Comparison of ENCODE assay signal across 21 mouse cellular contexts in the genomic region with DNA sequence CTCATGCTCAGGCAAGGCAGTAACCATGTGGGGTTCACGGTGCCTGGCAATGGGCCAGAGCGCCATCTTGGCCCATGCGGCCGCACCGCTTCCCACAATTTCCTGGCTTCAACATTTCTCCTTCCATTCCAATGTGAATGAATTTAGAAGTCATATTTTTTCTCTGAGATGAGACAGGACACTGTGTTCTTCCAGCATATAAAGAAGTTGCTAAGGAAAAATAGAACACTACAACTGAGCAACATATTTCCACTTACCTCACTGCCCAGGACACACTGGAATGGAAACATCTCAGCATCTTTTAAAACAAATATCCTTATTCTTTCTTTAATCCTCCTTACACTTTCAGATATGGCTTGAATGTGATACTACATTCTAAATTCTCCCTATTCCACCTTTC.
"Had no signal": no experiment of that assay in that cellular context is flagged by ENCODE, and none has a peak within 500 bp of the region (broad histone marks: within the 10 kb centered on the region; RNA-seq: fewer than 3 reads in every experiment).

No protein-coding gene starts in this region.

- H3K4me3 ChIP-seq: intestine, embryonic 15.5 days; limb, embryonic 10.5 days; limb, embryonic 13.5 days; liver, embryonic 12.5 days; liver, embryonic 15.5 days; lung, embryonic 15.5 days; megakaryocyte, embryonic 14.5 days; midbrain, embryonic 10.5 days; midbrain, embryonic 13.5 days; myocyte; neural tube, embryonic 13.5 days had no signal

- DNase-seq: kidney, adult 18-20 months; kidney, adult 9 months; kidney, postnatal 14 days; kidney, postnatal 4 days; liver; lung, adult 18-20 months; lung, postnatal 10 days; lung, postnatal 36 days; retina, postnatal 1 day; thymus, postnatal 36 days had no signal

- H3K27ac ChIP-seq: intestine, embryonic 15.5 days; limb, embryonic 10.5 days; limb, embryonic 13.5 days; liver, embryonic 12.5 days; liver, embryonic 15.5 days; lung, embryonic 15.5 days; midbrain, embryonic 10.5 days; midbrain, embryonic 13.5 days; neural tube, embryonic 13.5 days had no signal
